Mouse (Mus musculus): ENCODE data around the gene Ccdc115.
A peak's percentile ranks its signal among the peaks of the same experiment; 100 is the strongest.
"Not testable (repeated sequence)": the region's sequence is repeated elsewhere in the genome, so short reads cannot be mapped to it uniquely, and the experiment has no call there.

Gene Ccdc115

DNA sequence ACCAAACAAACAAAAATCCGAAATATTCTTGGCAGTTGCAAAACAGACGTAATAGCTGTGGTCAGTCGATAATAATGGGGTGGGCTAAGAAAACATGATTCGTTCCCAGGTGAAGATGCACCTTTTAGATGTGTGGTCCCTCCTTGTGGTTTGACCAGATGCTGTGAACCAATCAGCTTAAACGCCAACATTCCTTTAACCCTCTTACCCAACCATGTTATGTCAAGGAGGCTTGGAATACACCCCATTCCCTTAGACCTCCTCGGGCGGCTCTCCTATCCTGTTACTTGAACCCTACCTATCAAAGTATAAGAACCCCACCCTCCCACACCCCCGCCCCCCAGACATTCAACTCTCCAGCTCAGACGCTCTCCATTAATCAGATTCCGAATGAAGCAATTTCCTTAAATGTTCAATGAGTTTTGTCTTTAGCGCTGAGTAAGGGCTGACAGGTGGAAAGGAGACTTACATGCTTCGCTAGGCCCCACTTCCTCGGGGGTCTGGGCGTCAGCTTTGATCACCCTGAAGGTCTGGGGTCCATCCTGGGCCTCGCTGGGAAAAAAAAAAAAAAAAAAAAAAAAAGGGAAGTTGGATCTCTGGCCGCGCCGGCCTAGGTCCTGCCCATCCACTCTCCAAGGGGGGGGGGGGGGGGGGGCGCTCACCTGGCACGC lies 956 bp downstream of the Ccdc115 start:
- no peak for DNase-seq (ENCODE audit: low spot score in 2 of 2)

- not testable (repeated sequence) for DNase-seq (ENCODE audit: low spot score in 2 of 2)
These were observed 2.1 kb downstream of the Ccdc115 start for GRCm38 (mm10) chr1:34437366-34437765.

DNA sequence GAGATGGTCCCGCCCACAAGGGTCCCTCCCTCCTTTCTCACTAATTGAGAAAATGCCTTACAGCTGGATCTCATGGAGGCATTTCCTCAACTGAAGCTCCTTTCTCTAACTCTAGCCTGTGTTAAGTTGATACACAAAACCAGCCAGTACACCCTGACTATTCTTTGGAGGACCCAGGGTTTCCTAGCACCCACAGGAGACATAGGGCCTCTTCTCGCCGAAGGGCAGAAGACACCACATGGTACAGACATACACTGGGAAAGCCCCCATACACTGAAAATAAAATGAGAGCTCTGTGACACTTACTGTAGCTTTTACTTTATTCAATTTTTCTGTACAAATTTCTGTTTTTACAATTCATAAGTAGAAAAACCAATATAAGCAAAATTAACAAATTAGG lies 3.1 kb downstream of the Ccdc115 start:
- DNase-seq (ENCODE audit: low spot score in 2 of 2): no peak

DNA sequence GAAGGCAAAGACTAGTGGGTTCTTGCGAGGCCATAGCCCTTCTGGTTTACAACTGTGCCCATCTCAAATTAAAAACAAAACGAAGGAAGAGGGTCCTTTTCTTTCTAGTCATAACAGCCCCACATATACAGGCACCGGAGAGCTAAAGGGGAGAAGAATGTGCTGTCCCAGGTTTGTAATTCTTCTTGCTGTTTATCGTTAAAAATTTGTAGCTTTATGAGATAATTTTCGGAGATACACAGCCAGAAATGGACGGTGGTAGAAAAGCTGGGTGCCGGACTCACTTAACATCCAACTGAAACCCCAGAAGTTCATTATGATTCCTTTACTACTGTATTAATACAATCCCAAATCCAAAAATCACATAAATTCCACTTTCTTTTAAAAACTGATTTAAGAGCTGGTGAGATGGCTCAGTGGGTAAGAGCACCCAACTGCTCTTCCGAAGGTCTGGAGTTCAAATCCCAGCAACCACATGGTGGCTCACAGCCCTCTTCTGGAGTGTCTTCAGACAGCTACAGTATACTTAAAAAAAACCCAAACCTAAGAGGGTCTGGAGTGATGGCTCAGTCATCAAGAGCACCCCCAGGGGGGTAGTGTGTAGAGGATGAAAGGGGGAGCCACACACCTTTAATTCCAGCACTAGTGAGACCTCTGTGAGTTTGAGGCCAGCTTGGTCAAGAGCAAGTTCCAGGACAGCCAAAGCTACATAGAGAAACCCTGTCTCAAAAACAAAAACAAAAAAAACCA lies 3.9 kb downstream of the Ccdc115 start:
- DNase-seq (ENCODE audit: low spot score in 2 of 2): no peak

DNA sequence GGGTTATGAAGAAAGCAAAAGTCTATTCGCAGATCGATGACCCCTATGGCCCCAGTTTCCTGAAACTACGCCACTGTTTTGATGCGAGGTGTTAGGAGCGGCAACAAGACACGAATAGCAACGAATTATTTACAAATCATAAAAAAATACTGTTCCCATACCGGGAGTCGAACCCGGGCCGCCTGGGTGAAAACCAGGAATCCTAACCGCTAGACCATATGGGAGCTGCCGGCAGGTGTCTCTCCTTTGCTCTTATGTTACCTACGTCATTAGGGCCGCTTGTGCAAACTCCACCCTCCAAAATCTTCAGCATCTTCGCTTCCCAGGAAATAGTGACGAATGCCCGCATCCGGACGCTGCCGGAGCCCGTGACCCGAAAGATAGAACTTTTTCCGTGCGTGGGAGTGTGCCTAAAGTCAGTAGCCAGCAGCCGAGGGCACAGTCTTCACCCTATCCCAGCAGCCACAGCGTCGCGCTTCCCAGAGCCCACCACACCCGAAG lies 4.8 kb downstream of the Ccdc115 start:
- peak; percentile 84 to 94 for DNase-seq (ENCODE audit: low spot score in 2 of 2)

DNA sequence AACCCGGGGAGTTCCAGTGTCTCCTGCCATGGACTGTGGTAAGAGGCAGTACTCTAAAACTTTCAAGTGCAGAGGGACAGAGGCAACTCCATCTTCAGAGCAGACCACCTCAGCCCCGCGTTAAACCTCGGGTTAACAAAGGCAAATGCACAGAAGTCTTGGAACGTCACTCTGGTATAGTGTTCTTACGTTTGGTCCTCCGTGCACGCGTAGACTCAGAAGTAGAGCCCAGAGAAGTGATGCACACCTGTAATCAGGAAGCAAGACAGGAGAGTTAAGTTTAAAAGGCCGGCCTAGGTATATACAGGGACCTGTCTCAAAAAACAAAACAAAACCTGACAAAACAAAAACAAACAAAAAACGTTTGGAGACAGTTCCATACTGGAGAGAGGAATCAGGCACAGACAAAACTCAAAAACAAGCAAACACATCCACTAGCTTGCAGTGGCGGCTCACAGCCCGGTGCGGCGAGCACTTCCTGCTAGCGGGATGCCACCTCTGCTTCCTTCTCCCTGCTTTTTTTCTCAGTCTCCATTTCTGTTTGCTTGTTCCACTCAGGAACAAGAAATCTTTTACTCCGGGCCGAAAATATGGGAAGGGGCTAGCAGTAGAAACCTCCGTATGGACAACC lies 5.5 kb downstream of the Ccdc115 start:
- DNase-seq (ENCODE audit: low spot score in 2 of 2): no peak

DNA sequence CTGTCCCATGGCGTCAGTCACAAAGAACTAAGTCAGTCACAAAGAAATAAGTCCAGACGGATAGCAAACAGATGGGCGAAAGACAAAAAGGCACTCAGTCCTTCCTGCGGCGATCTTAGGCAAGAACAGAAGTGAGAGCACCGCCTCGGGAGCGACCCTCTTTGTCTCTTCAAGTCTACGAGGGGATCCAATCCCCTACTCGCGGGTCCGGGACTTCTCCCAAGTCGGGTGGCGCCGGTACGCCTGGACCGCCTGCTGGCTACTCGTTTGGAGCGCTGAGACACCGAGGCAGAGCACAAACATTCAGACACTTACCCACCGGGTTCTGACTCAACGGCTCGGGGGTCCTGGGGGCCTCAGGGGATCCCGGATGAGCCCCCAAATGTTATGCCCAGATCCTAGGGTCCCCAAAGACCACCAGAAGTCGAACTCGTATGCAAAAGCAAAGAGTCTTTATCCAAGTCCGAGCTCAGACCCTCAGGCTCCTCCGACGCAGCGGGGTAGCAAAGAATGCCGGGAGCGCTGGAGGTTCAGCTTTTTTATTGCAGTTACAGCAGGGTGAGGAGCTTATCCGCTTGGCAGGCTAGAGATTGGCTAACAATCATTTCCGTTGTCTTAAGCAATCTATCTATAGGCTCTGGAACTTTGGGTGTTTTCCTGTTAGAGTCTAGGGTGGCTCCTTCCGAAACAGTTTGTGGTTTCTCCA lies 6.5 kb downstream of the Ccdc115 start:
- DNase-seq (ENCODE audit: low spot score in 2 of 2): peak in 1 of 2 experiments; percentile 24

DNA sequence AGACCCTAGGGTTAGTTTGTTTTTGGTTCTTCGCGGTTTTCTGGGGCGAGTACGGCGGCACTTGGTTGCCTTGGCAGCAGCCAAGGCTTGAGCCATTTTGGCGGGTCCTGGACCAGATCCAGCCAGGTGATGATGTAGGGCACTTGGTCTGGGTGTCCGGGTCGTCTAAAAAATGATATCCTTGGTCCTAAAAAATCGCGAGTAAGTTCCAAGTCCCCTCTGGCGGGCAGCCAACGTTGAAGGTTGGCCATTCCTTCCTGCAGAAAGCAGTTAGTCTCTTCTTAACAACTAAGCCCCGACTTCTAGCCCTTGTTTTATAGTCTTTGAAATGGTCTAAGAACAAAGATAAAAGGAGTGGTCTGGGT lies 7.1 kb downstream of the Ccdc115 start:
- DNase-seq (ENCODE audit: low spot score in 2 of 2): peak in 1 of 2 experiments; percentile 25

- no peak for DNase-seq (ENCODE audit: low spot score in 2 of 2)
These were observed 8.0 kb downstream of the Ccdc115 start for GRCm38 (mm10) chr1:34431431-34431830.

- no peak for DNase-seq (ENCODE audit: low spot score in 2 of 2)
These were observed 8.5 kb downstream of the Ccdc115 start for GRCm38 (mm10) chr1:34430981-34431380.

DNA sequence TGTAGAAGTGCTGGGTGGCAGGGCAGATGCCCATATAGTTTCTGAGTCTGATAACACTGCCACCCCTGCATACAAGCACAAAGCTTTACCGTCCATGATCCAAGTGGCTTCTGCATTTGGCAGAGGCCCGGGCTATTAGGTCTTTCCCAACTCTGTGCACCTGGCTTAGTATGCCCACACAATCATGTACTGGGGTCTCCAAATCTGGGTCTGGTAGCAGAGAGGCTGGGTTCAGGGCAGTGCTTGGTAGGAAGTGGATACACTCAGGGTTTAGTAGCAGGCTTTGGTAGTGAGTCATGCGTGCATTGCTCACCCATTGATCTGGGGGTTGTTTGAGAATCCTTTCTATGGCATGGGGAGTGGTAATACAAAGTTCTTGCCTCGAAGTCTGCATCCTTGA lies 10.2 kb downstream of the Ccdc115 start:
- DNase-seq (ENCODE audit: low spot score in 2 of 2): no peak

DNA sequence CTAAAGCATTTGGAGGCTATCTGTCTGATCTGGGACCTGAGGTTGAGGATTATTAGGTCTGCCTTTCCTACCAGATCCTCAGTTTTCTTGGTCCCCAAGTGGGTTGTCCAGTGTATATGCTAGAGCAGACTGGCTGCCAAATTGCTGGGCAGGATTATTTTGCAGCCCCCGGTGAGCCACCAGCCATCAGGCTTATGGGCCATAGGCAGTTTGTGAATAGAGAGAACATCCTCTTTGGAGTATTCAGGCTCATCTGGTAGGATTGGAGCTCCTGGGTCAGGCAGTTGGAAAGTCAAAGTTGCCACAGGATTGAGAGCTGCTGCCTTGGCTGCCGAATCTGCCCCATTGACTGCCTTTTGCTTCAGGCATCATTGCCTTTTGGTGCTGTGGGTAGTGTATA lies 11.0 kb downstream of the Ccdc115 start:
- DNase-seq (ENCODE audit: low spot score in 2 of 2): no peak

- no peak for DNase-seq (ENCODE audit: low spot score in 2 of 2)
These were observed 40.1 kb downstream of the Ccdc115 start for GRCm38 (mm10) chr1:34399182-34399953.

DNA sequence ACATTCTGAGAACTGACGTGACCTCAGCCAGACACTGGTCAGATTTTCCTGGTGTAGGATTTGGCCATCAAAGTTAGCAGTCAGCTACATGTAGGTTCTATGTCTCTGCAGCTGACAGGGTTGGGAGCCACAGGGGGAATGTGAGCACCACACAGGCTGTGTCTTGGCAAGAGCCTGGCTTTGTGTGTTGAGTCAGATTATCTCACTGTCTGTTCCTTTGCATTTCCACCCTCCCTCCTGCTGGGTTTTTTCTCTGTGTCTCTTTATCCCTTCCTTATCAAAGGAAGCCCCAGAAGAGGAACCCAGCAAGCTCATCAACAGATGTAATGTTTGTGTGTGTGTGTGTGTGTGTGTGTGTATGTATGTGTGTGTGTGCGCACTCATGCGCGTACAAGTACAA lies 43.2 kb downstream of the Ccdc115 start:
- no peak for DNase-seq (ENCODE audit: low spot score in 2 of 2)

DNA sequence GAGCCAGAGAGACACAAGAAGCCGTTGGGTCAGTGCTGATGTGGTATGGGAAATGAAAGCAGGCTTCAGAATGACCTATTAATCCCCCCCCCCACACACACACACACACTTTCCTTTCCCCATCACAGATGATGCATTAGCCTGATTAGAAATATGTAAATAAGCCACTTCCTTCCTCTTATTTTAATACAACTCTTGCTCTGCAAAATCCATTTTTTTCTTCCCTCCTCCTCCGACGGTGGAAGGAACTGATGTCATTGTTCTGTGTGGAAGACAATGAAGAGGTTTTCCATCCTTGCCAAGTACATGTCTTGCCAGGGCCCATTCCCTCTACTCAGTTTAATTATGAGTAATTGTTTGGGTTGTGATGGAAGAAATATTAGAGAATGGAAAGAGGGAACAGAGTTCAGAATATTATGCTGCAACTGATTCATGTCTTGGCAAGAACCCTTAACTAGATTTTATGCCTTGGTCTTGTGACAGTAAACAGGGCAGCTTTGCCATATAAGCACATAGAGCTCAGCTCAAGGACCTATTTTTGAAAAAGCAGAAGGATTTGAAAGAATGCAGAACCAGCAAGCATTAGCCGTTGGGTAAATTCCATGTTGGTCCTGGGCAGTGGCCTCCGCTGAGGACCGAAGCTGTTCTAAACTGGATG lies 50.1 kb downstream of the Ccdc115 start:
- no peak for DNase-seq (ENCODE audit: low spot score in 2 of 2)

DNA sequence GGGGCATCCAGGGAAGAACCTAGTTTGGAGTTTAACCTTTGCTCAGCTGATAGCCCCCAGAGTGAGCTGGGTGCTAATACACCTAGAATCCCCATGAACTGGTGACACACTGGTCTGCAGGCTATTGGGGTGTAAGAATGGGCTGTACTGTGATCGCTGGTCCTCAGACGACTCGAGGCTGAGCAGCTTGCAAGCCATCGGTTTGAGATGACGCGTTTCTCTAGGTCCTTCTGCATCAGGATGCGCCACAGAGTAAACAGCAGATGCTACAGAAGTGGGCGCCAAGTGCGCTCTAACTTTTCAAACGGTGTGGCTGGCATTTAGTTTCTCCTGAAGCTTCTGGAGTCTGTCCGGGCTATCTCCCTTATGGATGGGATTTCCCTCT lies 50.6 kb downstream of the Ccdc115 start:
- no peak for DNase-seq (ENCODE audit: low spot score in 2 of 2)

DNA sequence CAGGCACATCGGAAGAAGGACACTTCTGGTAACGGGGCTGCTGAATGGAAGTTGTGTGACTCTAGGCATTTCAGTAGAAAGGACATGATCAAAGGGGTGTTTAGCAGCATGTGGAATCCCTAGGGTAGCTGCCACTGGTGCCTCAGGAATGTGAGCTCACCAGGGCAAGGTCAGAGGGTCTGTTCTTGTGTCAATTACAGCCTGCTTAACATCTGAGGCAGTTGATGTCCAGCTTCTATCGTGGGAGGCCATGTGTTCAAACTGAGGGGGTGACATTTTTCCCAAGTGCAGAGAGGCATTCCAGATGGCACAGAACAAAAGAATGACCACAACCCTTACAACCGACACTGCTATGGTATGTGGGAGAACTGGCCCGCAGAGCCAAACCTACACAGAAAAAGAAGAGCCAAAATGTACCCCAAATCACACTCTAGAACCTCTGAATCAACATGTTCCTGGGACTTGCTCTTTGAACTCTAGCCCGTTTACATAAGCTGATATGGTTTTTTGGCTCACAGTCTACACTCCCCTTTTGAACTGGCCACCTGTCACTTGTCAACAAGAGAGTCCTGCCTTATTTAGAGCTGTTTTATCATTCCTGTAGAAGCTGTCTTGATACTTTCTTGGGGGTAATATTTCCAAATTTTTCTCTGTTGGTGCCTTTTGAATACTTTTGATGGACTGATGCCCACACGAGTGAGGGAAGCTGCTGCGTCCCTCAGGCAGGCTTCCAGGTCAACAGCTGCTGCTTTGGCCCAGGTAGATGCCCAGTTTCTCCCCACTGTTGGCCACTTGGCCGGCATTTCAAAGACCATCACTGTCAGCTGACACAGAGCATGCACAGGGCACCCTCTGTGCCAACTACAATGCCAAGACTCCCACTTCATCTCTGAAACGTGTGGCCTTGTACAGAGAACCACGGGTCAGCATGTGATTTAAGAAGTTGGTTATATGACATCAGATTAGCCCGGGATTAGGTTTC lies 51.8 kb downstream of the Ccdc115 start:
- DNase-seq (ENCODE audit: low spot score in 2 of 2): no peak
